Mouse (Mus musculus): Measurements from ENCODE around the gene Smdt1. TPM values are rescaled to one million over a fixed set of nuclear protein-coding genes. Genes with fewer than 3 reads are reported as not detected.

Smdt1 gene
- 158 and 195 TPM in 2 replicates for polyA plus RNA-seq (2012; rRNA removed; ENCODE audit: low replicate concordance)

GRCm38 (mm10) chr15:82338593-82339112 lies at the start of gene Smdt1, which contains the start of the genes Naga and Pheta2:
TSS of gene Smdt1 (plus strand) at chr15:82338959.
TSS of gene Naga (minus strand) at chr15:82338925.
TSS of gene Pheta2 (plus strand) at chr15:82338942.

GRCm38 (mm10) chr15:82298764-82299561 lies 39.8 kb upstream of the Smdt1 start, which contains the start of gene Wbp2nl:
TSS of gene Wbp2nl (plus strand) at chr15:82298954.

GRCm38 (mm10) chr15:82354126-82354945 lies 15.6 kb downstream of the Smdt1 start, which contains the start of gene Ndufa6:
TSS of gene Ndufa6 (minus strand) at chr15:82354322.

GRCm38 (mm10) chr15:82379871-82380713 lies 41.3 kb downstream of the Smdt1 start, which contains the start of gene Cyp2d22:
TSS of gene Cyp2d22 (minus strand) at chr15:82380260.

GRCm38 (mm10) chr15:82393922-82394321 lies 55.2 kb downstream of the Smdt1 start, which contains the start of gene Cyp2d11:
TSS of gene Cyp2d11 (minus strand) at chr15:82394022.

Other genes with a start within 250 kb of the Smdt1 start
- 10.5 and 12.5 TPM in 2 replicates for gene Ccdc134, start 211.0 kb upstream of the Smdt1 start, polyA plus RNA-seq (2012; rRNA removed; ENCODE audit: low replicate concordance)
- 145 and 311 TPM in 2 replicates for gene Srebf2, start 191.8 kb upstream of the Smdt1 start, polyA plus RNA-seq (2012; rRNA removed; ENCODE audit: low replicate concordance)
- gene Shisa8, start 126.1 kb upstream of the Smdt1 start, polyA plus RNA-seq (2012; rRNA removed; ENCODE audit: low replicate concordance): 1.4 and 7.0 TPM in 2 replicates
- 23.3 and 82.5 TPM in 2 replicates for gene Tnfrsf13c, start 114.6 kb upstream of the Smdt1 start, polyA plus RNA-seq (2012; rRNA removed; ENCODE audit: low replicate concordance)
- 3.3 and 9.3 TPM in 2 replicates for gene Cenpm, start 94.2 kb upstream of the Smdt1 start, polyA plus RNA-seq (2012; rRNA removed; ENCODE audit: low replicate concordance)
- 0.16 TPM in 1 of 2 replicates, not detected in the other for gene 1500009C09Rik, start 86.6 kb upstream of the Smdt1 start, polyA plus RNA-seq (2012; rRNA removed; ENCODE audit: low replicate concordance)
- gene Sept3, start 64.1 kb upstream of the Smdt1 start, polyA plus RNA-seq (2012; rRNA removed; ENCODE audit: low replicate concordance): 2.9 and 3.2 TPM in 2 replicates
- not detected in 2 replicates for gene Wbp2nl, start 40.0 kb upstream of the Smdt1 start, polyA plus RNA-seq (2012; rRNA removed; ENCODE audit: low replicate concordance)
- gene Naga, start within 50 bp of the Smdt1 start, polyA plus RNA-seq (2012; rRNA removed; ENCODE audit: low replicate concordance): 160 and 212 TPM in 2 replicates
- 2.2 and 3.2 TPM in 2 replicates for gene Pheta2, start within 50 bp of the Smdt1 start, polyA plus RNA-seq (2012; rRNA removed; ENCODE audit: low replicate concordance)
- gene Ndufa6, start 15.4 kb downstream of the Smdt1 start, polyA plus RNA-seq (2012; rRNA removed; ENCODE audit: low replicate concordance): 232 and 241 TPM in 2 replicates
- gene Cyp2d22, start 41.3 kb downstream of the Smdt1 start, polyA plus RNA-seq (2012; rRNA removed; ENCODE audit: low replicate concordance): 48.6 and 64.4 TPM in 2 replicates
- gene Cyp2d11, start 55.1 kb downstream of the Smdt1 start, polyA plus RNA-seq (2012; rRNA removed; ENCODE audit: low replicate concordance): not detected in 2 replicates
- 7.2 TPM in 1 of 2 replicates, not detected in the other for gene Cyp2d10, start 68.2 kb downstream of the Smdt1 start, polyA plus RNA-seq (2012; rRNA removed; ENCODE audit: low replicate concordance)
- gene Cyp2d9, start 94.5 kb downstream of the Smdt1 start, polyA plus RNA-seq (2012; rRNA removed; ENCODE audit: low replicate concordance): 10.0 TPM in 1 of 2 replicates, not detected in the other
- gene Cyp2d12, start 216.1 kb downstream of the Smdt1 start, polyA plus RNA-seq (2012; rRNA removed; ENCODE audit: low replicate concordance): not detected in 2 replicates

All from mammary gland, adult 2 months (tissue).